Mouse (Mus musculus) cerebellum, adult 18-20 months (tissue): ENCODE measurements around the gene Dus4l.
"Not testable (repeated sequence)": the region's sequence is repeated elsewhere in the genome, so short reads cannot be mapped to it uniquely, and the experiment has no call there.

Experiments
- DNase-seq, 2 experiments: peaks; one replicate each; pipeline ENCODE4 v3.0.0; 2021

Dus4l gene

DNA sequence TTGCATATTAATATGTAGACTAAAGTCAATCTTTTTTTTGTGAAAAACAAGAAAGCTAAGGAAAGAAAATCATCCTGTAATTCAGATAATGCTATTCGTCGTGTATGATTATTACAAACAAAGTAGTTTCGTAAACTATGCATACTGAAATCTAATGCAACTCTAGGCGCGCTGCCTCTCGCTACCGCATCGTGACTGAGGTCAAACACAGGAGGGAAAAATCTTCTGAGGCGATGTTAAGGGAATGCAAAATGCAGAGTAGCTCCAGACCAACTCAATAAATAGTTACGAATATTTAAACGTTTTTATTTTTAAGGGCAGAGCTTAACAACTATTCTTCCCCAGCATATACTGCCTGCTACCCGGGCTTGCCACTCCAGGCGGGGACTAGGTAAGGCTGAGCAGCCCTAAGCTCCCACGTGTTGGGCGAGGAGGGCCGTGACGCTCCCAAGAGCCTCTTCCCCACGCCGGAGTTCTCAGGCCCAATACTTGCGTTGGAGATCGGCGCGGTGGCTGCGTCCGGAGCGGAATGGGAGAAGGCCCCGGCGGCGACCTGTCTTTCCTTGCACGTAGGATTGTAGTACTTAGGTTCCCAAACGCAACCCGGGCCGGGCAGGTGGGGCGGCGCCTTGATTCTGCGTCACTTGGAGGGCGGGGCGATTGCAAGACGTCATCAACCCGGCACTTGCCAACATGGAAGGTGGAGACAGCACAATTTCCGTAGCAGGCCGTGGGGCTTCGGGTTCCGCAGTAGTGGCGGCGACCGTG, at the start of gene Dus4l, which contains the start of gene Cog5:
Gene Dus4l, minus strand, starts transcription at position 630 of the 768 bp plus-strand sequence.
Gene Cog5, plus strand, starts transcription at position 673 of the 768 bp plus-strand sequence.
- DNase-seq, result peak; percentile 93 to 99

DNA sequence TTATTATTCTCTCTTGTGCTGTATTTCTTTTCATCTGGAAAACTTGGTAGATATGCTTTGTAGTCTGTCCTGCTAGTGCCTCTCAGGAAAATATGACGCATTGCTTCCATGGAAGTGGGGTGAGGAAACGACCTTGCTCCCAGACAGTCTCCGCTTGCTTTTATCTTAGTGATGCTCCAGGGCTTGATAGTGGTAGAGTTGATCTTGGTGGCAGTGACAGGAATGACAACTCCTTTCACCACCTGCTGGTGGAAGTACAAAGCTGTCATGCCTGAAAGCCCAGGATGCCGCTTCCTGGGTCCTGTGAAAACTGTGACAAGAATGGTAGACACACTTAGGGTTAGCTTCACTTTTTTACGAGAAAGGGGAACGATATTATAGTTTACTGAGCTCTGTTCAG, 49.3 kb upstream of the Dus4l start:
- no peak for DNase-seq

DNA sequence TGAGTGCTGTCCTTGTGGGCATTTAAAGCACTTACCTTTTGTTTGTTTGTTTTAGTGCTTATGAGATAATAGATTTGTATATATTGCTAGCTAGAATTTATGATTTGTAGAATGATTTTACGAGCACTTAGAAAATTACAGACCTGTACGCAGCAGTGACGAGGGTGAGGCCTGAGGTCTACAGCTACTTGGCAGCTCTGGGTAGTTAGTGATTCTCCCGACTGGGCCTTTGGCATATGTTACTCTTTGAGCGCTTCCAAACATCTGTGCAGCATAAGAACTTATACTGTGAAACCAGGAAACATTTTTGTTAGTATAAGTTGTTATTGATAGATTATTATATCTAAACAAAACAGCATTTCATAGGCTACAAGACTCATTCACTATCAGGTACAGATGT, 46.8 kb upstream of the Dus4l start:
- no peak for DNase-seq

DNA sequence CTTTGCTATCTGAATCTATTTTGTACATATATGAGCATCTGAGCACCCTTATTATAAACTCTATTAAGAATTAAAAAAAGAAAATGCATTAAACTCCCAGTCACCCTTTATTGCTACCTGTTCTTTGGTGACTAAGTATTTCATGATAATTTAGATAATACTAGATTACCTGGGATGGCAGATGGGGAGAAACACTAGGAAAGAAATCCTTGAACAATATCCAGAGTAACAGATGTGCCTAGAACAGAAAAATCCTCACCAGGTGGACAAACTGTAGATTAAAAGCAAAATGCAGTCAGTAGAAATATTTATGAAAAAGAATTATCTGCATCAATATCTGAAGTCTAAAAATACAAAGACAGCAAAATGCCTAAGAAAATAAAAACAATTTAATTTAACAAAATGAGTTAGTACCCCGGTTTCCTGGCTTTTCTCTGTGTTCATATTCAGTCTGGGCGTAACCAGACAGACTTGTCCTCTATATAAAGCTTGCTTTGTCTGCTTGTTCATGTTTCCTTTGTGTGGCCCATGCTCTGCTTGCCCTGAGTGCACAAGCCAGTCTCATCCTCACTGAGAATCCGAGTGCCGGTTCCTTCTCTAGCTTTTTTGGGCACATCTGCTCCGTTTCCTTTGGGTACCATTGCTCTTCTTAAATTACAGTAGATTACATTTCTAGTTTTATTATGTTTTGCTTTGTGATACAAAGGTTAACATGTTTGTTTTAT, 46.2 kb upstream of the Dus4l start:
- no peak for DNase-seq

DNA sequence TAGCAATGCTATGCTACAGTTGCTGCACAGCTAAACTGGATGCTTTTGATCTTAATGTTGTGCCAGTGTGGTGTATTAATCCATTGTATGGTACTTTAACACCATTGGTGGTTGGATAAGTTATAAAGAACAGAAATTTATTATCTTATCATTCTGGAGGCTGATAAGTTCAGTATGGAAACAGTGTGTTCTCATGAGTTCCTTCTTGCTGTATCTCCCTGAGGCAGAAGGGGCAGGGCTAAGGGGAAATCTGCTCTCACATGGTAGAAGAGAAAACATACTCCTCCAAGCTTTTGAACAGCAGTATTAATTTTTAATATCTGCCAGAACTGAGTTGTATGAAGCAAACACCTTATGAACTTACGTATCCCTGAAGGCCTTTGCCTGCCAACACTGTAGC, 38.7 kb upstream of the Dus4l start:
- DNase-seq, result no peak

DNA sequence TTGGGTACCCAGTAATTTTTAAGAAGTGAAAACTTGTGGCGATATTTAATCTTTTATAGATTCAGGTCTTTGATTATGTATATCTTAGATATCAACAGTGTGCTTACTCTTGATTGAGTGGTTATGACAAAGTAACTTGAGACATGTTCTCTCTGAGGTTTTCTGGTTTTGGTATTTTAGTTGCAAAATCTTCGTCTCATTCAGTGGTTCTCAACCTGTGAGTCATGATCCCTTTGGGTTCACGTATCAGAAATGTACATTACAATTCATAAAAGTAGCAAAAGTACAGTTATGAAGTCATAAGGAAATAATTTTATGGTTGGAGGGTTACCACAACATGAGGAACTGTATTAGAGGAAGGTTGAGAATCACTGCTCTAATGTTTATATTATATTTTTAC, 32.1 kb upstream of the Dus4l start:
- DNase-seq, result no peak

DNA sequence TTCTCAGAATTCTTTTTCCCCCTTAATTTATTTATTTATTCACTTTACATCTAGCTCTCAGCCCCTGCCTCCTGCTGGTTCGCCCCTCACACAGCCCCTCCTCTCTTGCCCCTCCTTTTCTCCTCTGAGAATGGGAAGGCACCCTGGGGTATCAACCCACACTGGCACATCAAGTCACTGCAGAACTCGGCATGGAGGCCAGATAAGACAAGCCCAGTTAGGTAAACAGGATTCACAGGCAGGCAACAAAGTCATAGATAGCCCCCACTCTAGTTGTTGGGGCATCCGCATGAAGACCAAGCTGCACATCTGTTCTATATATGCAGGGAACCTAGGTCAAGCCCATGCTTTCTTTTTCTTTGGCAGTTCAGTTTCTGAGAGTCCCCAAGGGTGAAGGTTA, 12.6 kb upstream of the Dus4l start:
- no peak for DNase-seq

DNA sequence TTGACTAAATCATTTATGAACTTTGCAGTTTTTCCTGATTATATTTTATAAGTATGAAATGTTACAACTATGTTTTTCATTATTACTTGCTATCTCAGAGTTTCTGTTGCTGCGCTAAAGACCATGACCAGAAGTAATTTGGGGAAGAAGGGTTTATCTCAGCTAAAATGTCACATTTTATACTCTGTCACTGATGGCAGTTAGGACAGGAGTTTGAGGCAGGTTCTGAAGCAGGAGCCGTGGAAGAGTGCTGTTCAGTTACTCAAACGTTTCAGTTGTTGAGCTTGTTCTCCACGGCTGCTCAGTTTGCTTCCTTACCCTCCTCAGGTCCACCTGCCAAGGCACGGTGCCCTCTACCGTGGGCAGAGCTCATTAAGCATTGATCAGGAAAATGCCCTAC, 11.4 kb upstream of the Dus4l start:
- DNase-seq, result no peak

DNA sequence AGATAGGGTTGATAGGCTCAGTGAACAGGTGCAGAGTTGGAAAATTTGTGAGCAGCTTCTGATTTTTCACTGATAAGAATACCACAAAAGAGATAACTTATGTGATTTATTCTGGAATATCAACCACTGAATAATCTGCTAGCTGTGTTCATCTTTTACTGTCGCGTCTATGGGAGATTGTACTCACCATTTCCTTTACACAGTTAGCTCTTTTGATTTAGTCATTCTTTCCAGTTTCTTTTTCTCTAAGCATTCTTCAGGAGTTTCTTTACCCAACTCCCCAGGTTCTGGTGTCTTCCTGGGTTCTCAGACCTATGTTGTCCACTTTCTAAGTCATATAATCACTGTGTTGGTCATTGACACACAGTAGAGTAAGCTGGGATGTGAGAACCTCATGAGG, 2.2 kb upstream of the Dus4l start:
- no peak for DNase-seq

DNA sequence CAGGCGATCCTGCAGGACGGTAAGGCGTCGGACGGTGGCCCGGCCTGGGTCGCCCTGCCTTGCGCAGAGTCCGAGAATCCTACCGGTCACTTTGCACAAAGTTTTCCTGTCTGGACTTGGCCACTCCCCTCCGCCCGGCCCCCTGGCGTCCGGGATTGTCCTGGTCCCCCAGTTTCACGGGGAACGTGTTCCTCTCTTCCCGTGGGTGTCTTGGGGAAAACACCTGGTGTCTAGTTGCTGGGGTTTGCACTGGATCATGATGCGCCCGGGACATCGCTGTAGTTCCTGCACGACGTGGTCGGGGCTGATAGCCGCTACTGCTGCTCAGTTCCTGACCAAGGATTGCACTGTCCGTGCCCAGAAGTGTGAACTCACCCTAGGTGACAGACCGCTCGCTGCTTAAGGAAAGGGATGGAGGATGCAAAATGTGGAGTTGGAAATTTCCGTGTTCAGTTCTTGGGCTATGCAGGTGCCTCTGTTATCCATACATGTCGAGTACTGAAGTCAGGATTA, 395 bp upstream of the Dus4l start:
- no peak for DNase-seq

DNA sequence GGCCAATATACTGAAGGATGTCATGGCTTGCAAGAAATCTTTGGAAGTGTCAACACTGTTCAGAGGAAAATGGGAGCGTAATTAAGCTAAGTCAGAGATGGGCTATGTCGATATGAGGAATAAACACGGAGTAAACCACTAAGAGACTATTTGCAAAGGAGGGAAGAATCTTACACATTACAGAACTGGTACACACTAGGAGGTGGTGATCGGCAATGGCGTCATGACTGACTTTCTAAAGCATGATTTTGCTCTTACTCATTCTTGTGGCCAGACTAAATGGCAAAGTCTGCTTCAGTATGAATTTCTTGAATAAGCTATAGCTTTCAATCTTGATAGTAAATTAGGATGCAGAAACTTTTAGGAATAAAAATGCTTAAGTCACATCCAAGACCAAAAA, 1.0 kb downstream of the Dus4l start:
- no peak for DNase-seq

DNA sequence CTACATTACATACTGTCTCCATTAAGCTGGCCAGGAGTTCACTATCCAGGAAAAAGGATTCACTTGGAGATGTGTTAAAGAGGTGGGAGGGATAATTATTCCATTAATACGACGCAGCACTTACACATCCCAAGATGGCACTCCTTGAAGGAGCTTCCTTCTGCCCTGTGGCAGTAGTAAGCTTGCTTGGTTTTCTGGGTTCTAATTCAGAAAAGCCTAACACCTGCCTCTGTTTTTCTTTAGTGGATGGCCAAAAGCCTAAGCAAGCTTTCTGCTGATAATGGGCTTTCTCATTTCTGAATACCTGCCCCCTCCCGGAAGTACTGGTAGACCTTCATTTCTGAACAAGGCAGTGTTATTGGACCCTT, 19.4 kb downstream of the Dus4l start:
- DNase-seq, result peak in 1 of 2 experiments; percentile 12

DNA sequence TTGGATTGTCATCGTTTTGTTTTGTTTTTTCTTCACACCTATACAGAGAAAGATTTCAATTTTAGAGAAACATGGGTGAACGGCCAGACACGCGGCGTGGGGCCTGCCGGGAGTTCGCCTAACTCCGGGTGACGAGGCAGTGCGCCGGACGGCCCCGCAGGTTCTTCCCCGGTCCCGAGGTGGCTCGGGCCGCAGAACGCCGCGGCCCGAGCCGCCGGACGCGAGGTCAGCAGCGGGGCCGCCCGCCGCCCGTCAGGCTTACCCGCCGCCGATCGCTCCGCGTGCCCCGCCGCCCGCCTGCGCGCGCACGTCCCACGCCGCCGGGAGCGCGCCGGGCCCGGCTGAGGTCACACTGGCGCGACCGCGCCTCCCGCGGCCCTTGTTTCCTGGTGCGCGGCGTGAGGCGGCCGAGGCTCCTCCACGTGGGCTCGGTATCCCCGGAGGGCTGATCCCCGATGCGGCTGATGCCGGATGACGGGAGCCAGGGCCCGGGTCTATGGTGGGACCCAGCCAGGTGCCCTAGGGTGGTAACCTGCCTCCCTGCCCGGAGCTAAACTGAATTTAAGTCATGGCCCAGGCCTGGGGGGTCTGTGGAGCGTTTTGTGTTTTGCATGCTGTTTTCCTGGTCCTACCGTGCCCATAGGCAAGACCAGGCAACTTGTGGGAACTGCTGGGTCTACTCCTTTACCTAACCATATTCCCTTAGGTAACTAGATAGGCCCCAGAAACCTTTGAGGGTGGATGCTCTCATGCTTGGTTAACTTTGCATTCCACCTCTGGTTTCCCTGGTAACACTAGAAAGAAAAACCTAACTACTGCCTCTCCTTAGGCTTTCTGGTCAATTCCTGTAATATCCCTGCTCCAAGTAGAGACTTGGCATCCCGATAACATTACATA, 20.0 kb downstream of the Dus4l start, which contains the start of gene Bcap29:
Gene Bcap29, minus strand, starts transcription at position 316 of the 897 bp plus-strand sequence.
- peak; percentile 75 to 90 for DNase-seq

DNA sequence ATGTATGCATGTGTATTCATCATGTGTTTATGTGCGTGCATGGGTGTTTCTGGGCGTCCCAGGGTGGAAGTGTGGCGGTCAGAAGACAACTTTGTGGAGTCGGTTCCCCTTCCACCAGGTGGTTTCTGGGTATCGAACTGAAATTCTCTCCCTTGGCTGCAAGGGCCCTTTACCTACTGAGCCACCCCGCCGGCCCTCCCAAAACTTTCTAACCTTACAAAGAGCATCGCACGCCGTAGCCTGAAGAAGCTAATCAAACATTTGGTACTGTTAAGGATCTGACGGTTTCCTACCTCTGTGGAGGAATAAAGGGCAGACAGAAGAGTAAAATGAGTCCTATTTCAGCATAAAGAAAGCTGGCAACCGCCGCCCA, 20.7 kb downstream of the Dus4l start:
- DNase-seq, result peak in 1 of 2 experiments; percentile 7

DNA sequence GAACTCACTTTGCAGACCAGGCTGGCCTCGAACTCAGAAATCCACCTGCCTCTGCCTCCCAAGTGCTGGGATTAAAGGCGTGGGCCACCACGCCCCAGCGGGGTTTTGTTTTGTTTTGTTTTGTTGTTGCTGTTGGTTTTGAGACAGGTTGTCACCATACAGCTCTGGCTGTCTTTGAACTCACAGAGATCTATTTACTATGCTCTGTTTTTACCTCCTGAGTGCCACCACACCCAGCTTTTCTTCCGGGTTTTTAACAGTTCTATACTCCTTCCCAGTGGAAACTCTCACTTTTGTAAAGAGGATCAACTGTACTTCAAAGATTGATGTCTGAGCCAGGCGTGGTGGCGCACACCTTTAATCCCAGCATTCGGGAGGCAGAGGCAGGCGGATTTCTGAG, 26.2 kb downstream of the Dus4l start:
- DNase-seq, result not testable (repeated sequence)

DNA sequence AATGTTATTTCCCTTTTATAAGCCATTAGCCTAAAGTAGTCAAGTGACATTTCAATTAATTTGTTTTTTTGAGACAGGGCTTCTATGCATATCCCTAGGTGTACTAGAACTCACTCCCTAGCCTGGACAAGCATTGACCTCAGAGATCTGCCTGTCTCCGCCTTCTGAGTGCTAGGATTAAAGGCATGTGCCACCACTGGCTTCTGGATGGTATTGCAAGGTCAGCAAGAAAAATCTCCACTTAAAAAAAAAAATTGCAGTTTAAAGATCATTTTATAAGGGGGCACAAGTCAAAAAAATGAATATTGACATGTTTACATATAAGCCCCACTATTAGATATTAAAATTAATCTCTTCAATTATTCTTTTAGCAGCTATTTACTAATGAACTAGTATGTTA, 29.6 kb downstream of the Dus4l start:
- DNase-seq, result no peak

DNA sequence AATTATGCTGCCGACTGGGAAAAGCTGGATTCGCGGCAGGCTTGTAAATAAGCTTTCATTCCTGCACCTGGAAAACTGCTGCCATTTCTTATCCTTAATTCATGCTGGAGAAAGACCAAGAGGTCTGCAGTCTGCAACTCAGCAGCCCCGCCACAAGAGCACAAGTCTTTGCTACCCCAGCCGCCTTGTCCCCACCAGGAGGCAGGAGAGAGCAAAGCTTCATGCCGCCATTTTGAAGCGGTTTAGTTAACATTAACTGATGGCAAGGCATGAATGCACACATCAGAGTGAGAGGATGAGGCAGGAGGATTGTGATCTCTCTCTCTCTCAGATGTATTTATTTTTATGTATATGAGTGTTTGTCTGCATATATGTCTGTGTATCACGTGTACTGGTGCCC, 34.5 kb downstream of the Dus4l start:
- DNase-seq, result no peak

DNA sequence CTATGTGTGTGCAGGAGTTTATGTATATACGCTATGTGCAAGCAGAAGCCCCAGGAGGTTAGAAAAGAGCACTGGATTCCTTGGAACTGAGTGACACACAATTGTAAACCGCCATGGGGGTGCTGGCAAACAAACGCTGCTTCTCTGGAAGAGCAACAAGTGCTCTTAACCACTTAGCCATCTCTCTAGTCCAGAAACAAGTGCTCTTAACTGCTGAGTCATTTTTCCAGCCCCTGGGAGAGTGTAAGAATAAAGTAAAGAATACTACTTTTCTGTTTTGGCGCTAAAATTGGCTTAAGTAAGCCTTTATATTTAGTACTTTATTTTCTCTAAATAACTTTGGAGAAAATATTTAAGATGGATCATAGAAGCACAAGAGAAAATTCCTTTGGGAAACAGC, 41.3 kb downstream of the Dus4l start:
- DNase-seq, result no peak

DNA sequence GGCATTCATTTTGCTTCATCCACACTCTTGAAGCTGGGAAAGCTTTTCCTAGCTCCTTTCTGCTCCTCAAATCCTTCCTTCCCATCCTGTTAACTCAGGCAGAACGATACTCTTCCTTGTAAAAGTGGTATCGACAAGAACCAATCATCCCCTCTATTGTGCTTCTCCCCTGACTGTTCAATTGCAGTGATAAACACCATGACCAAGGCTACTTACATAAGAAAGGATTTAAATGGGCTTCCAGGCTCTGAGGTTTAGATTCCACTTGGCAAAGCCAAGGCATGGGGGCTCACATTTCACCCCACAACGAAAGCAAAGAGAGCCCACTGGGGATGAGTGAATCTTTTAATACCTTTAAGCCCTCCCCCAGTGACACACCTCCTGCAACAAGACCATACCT, 46.5 kb downstream of the Dus4l start:
- DNase-seq, result no peak

DNA sequence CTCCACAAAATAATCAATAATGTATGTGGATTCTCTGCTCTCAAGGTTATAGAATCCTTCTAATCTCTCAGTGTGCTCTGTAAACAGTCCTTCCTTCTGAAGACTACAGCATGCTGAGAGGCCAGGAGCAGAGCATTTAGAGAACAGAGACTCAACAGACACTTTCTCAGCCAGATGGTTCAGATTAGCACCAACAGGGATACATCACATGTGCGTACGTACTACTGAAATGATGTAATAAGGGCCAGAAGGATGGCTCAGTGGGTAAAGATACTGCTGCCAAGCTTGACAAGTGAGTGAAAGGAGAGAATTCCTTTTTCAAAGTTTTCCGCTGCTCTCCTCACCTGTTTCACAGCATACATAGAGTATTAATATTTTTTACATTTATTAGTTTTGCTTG, 49.7 kb downstream of the Dus4l start:
- DNase-seq, result peak; percentile 8 to 20

DNA sequence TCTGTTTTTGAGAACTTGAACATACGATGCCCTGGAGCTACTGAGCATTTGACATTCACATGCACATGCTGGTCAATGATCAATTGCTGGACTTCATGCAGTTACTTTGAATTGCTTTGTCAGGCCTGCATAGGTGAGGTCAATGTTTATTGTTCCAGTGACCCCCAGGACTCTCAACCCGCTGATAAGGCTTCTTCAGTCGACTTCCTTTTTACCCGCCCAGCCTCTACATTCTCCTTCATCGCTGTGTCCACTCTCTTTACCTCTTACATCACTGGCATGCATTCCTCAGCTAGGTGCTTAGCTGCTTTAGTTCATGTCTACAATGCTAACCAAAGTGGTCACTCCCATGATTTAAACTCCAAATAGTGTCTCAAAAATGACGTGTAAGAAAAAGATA, 51.0 kb downstream of the Dus4l start:
- DNase-seq, result no peak

DNA sequence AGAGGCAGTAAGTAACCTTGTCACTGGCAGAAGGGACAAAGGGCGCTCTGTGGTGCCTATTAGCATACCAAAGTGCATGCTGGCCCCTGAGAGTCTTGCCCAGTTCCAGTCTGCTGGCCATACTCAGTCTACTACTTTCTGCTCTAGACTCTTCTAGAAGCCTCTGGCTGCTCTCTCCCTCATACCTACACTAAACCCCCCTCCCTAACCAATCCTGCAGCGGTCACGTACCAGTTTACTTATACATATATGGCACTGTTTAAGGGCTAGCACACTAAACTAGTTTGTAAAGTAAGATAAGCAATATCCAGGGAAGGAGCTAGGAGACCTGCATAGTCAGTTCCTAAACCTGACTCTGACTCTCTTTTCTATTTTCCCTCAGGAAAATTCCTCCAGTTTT, 60.3 kb downstream of the Dus4l start:
- no peak for DNase-seq

DNA sequence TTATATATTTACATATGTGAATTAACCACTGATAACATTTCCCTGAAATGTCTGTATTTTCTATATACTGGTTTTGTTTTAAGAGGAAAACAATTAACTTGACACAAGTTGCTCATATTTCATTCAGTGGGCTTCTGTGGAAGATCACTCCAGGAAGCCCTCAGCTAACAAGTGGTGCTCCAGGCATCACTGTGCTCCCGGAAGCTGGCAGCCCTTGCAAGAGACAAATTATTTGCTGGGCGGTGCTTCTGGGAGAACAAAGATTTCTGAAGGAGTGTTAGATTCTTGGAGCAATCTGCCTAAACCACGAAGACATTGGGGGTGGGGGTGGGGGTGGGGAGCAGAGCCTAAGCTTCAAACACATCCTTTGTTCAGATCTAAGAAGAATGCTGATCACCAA, 62.6 kb downstream of the Dus4l start:
- no peak for DNase-seq
